Mouse (Mus musculus): ENCODE measurements around the gene Rcor1.

Rcor1 gene

DNA sequence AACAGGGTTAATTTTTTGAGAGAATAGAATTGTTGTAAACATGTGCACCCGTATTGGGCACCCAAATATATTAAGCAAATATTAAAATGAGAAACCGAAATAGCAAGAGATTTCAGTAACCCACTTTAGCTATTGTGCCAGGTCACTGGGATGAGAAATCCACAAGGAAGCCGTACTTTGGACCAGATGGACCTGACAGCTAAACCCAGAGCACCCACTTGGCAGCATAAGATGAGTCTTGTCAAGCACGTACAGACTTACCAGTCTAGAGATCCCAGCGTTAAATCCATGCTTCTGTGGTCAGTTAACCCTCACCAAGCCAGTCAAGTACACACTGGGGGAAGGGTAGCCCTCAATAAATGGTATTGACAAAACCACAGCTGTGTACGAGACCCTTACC lies 86.5 kb downstream of the Rcor1 start:
- DNase-seq (ENCODE audit: low read depth, low spot score) = no peak

DNA sequence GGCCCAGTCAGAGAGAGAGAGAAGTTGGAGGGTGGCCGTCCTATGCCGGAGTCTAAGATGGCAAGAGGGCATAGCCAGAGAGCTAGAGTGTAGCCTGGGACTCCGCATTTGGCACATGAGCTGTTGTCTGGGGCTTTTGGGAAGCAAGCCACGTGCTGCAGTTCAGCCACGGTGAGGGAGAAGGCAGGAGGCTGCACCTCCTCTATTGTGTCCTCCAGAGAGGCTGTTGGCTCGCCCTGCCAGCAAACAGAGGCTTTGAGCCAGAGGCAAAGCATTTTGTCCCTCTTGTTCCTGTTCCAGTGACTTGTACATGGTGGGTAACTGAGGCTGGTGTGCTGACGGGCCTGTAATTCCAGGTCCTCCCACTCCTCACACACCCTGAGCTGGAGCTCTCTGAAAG lies 95.0 kb downstream of the Rcor1 start:
- DNase-seq (ENCODE audit: low read depth, low spot score) = no peak

DNA sequence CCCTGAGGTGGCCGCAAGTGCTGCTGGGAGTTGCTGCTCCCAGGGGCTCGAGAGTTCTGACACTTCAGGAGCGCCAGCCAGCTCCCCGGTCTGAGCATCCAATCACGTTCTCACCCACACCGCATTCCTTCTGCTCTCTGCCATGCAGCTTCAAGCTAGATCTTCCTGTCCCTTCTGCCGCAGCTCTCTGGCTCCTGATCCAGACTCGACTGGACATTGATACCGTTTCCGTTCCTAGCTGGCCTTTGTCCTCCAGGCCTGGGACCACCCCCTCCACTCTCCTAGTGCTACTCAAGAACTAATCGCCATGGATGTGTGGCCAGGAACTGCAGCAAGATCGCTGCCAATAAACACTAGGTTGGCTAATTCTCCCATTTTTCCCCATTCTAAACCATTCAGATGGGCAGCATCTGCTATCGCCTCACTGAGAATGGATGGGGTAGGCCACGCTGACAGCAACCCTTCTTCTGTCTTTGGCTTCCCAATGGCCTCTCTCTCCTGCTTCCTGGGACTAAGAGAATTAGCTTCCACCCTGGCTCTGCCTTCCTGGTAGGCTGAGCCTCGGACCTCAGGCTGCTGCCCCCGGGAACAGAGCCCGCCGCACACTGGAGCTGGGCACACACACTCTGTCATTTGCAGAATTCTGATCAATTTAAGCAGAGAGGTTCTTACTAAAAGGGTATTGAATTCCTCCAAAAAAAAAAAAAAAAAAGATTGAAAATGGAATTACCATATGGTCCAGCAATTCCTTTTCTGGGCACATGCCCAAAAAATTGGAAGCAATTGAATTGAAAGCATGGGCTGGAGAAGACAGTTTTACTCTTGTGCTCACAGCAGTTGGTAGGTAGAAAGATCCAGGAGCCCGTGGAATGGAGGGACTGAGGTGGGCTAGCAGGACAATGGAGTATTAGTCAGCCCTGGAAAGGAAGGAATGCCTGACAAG lies 95.9 kb downstream of the Rcor1 start:
- no peak for DNase-seq (ENCODE audit: low read depth, low spot score)

DNA sequence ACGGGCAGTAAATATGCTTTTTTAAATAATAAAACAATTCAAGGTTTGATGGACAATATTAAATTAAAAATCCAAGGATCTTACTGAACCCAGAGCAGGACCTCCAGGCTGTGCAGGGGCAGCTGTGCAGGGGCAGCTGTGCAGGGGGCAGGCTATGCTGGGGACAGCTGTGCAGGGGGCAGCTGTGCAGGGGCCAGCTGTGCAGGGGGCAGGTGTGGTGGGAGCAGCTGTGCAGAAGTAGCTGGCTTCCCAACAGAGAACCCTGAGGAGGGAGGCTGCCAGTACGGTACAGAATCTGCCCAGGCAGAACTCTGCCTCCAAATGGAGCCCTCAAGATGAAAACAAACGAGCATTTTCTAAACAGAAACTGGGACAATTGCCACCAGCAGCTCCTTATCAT lies 96.8 kb downstream of the Rcor1 start:
- DNase-seq (ENCODE audit: low read depth, low spot score) = no peak

DNA sequence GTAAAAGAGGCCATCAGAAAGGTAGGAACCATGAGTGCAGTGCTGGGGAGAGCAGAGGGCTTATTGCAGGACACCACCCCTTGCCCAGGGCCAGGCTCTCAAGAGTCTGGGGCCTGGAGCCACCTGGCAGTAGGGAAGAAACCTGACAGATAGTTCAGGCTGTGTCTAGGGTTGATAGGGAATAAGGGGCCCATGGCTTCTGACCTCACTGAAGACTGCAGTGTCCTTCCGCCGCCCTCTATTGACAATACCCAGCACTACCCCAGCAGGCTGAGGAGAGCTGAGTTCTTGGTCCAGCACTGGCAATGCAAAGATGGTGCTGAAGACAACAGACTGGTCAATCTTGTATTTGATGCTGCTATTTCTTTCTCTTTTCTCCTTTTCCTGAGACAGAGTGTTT lies 97.9 kb downstream of the Rcor1 start:
- DNase-seq (ENCODE audit: low read depth, low spot score) = no peak

DNA sequence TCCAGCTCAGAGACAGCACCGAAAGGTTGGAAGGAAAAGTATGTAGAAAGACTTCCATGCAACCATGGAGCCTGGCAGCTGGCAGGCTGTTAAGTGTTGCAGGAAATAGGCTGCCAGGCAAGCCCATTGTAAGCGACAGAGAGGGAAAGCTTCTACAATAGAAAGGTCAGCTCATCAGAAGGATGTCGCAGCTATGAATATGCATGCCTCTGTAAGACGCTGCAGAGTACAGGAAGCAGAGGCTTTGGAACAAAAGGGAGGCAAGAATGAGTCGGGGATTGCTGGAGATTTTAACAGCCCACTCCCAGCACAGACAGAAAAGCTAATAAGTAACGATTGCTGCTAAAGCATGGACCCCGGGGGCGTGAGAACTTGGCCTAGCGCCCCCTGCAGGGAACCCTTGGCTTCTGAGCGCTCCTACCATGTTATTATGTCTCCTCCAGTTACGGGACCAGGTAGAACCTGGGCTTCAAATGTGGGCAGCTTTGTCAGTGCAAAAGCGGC lies 103.9 kb downstream of the Rcor1 start:
- DNase-seq (ENCODE audit: low read depth, low spot score) = peak; percentile 98

DNA sequence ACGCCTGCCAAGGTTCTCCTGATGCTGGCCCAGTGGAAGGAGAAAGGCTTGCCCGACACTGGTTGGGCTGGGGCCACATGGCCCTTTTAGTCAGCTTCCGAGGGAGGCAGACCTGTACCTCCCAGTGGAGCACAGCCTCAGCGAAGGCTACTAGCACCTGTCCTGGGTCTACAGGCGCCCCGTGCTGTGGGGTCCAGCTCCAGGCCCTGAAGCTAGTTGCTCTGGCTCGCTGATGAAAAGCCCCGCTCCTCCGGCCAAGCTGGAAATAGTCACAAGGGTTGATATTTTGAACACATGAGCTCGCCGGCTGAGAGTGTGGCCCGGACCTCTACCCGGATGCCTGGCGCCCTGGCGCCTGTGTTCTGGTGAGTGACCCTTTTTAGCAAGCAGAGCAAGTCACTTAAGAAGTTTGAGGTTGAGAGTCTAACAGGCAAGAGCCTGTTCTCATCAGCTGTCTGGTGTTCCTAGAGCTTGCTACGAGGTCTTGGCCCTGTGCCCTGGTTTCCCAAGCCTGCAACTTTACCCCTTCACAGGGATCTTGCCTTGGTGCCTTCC lies 104.4 kb downstream of the Rcor1 start:
- no peak for DNase-seq (ENCODE audit: low read depth, low spot score)

DNA sequence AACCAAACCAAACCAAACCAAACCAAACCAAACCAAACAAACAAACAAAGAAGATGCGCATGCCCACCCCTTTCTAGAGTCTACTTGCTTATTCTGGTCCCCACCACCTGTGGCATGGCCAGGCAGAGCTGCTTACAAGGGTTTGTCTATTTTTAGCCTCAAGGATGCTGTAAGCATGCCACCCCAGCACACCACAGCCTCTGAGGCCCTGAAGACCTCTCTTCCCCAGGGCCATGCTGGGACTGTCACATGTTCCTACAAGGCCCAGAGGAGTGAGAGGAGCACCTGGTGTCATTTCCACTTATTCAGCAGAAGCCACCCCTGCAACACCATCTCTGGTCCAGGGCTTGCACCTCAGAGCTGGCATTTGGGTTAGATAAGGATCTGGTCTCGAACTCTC lies 105.4 kb downstream of the Rcor1 start:
- DNase-seq (ENCODE audit: low read depth, low spot score) = no peak

DNA sequence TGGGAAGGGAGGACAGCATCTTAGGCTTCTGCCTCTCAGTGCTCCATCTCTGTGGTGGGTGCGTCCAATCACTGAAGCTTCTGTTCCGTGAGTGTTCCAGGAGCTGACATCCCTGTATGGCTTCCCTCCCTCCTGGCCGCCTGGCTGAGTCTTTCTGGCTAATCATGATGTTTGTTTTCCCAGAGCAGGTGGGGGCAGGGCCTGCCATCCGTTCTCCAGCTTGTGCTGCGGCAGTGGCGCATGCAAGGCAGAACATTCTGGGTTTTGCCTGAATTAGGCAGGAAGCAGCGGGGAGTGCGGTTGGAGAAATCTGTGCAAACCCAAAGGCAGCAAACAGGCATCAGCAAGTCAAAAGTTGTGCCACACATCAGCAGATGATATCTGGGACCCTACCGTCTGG lies 106.1 kb downstream of the Rcor1 start:
- DNase-seq (ENCODE audit: low read depth, low spot score) = no peak

DNA sequence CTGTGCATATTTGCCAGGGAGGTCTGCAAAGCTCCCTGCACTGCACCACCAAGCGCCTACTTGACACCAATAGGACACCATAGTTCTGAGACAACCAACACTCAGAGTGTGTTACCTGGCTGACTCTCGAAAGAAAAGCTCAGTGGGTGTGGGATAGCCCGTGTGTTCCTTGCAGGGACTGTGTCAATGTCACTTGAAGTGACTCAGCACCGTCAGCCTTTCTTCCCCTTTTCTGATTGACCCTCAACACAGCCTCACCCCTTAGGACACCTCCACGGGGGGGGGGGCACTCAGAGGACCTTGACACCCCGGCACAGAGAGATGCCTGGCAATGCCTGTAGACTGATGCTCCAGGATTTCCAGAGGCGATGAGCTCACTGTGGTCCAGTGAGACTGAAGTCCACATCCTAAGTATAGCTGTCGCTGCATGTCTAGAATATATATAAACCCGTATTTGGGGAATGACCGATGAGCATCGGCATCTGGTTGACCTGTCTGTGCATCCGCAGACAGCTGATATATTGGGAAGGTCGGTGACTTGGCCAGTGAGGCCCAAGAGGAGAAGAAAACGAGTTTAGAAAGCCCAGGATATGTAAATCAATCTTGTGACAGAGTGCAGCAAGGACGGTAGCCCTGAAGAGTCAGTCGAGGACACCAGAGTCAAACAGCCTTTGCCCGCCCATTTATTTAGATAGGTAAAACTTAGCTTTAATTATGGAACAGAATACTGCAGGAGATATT lies 110.5 kb downstream of the Rcor1 start:
- no peak for DNase-seq (ENCODE audit: low read depth, low spot score)

DNA sequence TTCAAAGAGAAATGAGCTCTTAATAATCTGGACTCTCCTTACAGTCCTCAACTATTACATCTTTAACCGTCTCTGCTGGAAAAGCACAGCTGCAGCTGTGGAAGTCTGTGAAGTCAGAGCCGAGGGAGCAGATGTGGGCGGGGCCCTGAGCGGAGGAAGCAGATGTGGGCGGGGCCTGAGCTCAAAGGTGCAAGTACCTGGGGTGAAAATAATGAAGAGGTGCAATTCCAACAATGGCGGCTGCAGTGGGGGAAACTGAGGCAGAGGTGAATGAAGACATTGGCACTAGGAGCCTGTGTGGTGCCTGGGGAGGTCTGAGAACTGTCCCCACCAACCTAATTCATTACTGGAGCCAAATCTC lies 111.1 kb downstream of the Rcor1 start:
- DNase-seq (ENCODE audit: low read depth, low spot score) = peak; percentile 63

DNA sequence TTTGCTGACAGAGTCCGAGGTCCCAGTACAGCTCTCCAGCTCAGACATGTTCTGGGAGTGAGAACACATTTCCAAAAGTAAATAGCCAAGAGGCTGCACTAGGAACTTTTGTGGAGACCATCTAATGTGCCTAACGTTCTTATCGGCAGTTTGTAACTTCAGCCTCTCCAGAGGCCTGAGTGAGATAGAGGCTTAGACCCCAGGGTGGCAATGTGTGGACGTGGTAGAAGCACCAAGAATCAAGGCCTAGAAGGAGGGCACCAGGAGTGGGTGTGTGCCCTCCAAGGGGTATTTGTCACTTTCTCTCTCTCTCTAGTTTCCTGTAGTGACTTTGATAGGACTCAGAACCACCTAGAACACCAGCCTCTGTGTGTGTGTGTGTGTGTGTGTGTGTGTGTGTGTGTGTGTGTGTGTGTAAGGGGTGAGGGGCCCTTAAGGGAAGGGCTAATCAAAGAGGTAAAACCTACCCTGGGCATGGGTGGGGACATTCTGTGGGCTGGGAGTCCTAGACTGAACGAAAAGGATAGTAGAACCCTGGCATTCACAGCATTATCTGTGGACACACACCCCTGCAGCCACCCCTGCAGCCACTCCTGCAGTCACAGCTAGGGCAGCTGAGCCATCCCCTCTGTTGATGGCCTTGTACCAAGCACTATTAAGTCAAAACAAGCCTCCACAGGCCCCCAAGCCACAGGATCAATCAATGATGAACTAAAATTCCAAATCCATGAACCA lies 112.4 kb downstream of the Rcor1 start:
- DNase-seq (ENCODE audit: low read depth, low spot score) = no peak

DNA sequence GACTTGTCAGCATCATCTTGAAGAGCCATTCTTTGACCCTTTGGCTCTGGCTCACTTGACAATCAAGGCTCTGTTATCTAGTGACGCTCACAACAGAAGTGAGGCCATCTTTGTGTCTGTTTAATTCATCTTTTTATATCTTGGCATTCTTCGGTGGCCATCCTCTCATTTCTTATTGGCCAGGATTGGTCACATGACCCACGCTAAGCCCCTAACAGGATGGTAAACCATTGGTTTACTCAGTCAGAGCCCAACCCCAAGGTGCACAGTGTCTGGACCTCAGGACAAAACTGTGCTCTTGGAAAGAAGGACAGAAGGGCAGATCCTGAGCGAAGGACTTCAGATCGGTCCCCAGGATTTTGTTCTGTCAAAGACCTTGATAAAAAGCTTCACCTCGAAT lies 113.4 kb downstream of the Rcor1 start:
- peak; percentile 33 for DNase-seq (ENCODE audit: low read depth, low spot score)

DNA sequence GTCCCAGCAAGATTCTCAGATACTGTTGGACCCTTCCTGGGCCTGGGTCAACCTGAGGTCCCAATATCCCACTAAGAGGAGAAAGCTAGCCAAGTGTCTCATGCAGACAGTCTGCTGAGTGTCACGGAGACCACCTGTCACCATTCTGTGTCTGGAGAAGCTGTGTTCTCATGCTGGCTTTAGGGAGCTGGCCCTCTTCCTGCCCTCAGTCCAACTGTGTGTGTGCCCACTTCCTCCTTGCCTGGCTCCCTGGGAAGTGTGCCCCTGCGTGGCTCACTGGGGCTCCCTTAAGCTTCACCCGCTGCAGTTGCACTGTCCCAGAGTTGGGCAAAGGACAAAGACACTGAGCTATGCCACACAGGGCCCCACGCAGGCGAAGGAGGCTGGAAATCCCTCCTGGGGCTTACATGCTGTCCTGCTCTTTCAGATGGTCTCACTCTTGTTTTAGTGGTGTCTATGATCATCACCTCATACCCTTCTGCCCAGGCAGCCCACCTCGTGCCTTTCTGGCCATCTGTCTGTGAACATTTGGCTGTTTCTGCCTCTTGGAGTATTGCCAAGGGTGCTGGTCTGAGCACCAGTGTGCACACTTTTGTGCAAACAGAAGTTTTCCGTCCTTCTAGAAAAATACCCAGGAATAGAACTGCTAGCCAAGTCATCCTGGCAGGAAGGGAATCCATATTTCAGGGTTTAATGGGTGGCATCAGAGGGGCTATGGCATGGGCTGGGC lies 114.0 kb downstream of the Rcor1 start:
- DNase-seq (ENCODE audit: low read depth, low spot score) = no peak

DNA sequence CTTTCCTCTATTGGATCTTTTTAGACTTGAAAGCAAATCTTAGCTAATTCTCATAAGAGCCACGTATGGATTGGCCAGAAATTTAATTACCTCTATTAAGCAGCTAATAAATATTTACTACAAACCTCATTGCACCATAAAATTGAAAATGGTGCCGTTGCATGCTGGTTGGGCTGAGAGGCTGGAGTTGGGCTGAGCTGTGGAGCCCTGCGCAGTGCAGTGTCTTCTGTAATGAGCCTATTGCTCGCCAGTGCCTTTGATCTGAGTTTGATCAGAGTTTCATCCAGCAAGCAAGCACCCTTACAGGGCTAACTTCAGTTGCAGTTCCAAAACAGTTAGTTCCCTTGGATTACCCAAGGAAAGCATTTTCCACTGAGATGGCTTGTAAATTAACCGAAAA lies 114.8 kb downstream of the Rcor1 start:
- no peak for DNase-seq (ENCODE audit: low read depth, low spot score)

DNA sequence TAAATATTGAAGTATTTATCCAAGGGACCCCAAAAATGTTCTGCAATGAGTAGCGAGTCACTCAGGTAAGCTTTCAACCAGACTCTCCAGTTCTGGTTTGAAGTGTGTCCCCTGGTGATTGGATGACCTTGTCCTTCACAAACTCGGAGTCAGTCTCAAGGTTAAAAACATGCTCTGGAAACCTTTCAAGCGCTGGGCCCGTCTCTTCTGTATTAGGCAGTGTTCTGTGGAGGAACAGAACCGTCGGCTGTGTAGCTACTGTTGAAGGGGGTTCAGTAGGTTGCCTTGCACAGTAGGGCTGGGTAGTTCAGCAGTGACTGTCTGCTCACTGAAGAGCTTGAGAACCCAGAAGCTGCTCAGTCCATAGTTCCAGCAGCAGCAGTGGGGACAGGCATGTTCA lies 115.5 kb downstream of the Rcor1 start:
- DNase-seq (ENCODE audit: low read depth, low spot score) = no peak

DNA sequence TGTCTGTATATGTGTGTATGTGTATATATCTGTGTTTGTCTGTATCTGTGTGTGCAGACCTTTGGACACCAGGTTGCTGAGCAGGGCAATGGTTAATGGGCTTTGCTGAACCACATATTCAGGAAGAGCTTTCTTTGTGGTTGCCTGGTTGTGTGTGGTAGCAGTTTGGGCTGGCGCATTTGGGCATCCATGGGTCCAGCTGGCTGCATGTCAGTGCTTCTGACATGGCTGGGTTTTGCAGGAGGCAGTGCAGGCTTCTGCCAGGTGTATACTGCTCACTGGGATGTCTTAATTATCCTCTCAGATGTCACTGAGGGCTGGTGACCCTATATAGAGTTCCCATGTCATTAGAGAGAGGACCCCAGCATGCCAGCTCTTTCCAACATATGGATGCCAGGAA lies 116.6 kb downstream of the Rcor1 start:
- DNase-seq (ENCODE audit: low read depth, low spot score) = no peak

DNA sequence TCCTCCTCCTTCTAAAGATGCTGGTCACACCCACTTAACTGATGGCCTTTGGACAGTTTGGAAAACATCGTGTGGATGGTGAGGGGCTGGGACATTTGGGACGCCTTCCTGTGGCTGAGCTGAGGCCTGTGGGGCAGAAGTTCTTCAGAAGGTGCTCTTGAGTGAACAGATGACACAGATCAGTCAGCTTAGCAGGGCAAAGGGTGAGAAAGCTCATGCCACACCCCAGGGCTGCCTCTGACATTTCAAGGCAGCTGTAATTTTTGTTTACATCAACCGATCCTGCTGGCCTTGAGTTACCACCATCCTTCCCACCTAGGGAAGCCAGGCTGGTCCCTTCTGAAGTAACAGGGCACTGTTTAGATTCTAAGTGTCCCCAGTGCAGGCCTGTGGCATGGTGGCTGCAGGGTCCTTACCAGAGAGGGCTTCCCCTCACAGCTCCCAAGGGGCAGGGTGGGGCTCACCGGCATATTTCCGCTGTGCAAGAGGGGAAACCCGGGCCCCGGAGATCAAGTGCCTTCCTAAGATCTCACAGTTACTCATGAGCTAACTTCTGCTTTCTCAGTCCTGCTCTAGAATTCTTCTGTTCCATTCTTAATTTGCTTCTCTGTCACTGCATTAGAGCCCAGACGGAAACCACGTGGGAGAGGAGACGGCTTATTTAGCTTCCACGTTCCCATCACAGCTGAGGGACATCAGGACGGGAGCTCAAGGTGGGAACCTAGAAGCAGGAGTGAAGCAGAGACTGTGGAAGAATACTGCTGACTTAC lies 120.7 kb downstream of the Rcor1 start:
- DNase-seq (ENCODE audit: low read depth, low spot score) = no peak

DNA sequence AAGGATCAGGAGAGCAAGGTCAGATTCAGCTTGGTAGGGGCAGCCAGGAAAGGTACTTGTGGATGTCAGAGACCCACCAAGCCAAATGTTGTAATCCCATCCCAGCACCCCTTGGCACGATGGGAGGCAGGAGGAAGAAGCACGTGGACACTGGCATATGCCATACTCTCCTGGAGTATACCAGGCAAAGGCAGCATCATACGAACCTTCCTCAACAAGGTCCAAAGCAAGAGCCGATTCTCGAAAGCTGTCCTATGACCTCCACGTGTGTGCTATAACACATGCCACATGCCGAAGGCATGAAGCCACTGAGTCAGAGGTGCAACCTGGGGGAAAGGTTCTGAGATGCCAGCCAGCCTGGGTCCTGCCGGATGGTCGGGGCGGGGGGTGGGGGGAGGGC lies 121.7 kb downstream of the Rcor1 start:
- DNase-seq (ENCODE audit: low read depth, low spot score) = no peak

DNA sequence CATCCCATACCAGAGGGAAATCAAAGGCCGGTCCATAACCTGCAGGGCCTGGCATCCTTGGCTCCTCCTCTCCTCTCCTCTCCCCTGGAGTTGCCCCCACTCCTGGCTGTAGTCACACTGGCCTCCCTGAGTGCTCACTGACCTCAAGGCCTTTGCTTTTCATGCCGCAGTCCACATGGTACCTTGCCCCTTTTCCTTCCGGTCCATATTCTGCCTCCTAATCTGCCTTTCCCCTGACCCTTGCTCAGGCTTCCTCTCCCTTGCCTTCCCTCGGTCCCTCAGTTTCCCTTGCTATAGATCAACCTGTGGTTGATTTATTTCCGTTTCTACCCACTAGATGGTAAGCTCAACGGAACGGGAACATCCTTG lies 122.8 kb downstream of the Rcor1 start:
- DNase-seq (ENCODE audit: low read depth, low spot score) = no peak

All from R1 (cell line).